Mouse (Mus musculus) left cerebral cortex, postnatal 25 days (tissue): ENCODE data around the gene Arhgef19. TPM values are rescaled to one million over a fixed set of nuclear protein-coding genes. Genes with fewer than 3 reads are reported as not detected.

ENCODE experiments used
- DNase-seq, 2 experiments: peaks; one replicate each; pipeline ENCODE4 v3.0.0; 2022; ENCODE audit warnings: low spot score in 2 of 2, mixed read lengths in 1 of 2
- intact Hi-C: fragments of 180-260 bp; cut with DNase I; formaldehyde crosslinking; loops from one replicate; pipeline ENCODE4 v1.15.1; 2025
- total RNA-seq, 2 experiments: library from RNA; stranded (reverse); gene quantifications; 2 replicates each; pipeline ENCODE4 v1.2.3; 2021

Arhgef19 gene
- total RNA-seq, 2 experiments from 2014 or later = 15.1 to 16.3 TPM

DNA sequence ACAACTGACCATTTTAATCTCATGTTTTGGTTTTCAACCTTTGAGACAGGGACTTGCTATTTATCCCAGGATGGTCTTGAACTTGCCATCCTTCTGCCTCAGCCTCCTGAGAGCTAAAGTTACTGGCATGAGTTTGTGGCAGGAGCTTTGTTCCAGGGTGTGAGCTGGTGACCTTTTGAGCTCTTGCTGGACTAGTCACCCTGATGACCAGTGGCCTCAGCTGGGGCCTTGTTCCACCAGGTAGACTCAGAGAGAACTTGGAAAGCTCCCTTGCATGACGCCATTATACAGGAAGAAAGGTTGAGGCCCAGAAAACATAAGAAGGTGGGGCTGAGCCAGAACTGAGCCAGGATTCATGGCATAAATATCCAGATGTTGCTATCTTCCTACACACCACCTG lies 41.2 kb downstream of the Arhgef19 start:
- intact Hi-C loops = no loop called here
- no peak for DNase-seq

DNA sequence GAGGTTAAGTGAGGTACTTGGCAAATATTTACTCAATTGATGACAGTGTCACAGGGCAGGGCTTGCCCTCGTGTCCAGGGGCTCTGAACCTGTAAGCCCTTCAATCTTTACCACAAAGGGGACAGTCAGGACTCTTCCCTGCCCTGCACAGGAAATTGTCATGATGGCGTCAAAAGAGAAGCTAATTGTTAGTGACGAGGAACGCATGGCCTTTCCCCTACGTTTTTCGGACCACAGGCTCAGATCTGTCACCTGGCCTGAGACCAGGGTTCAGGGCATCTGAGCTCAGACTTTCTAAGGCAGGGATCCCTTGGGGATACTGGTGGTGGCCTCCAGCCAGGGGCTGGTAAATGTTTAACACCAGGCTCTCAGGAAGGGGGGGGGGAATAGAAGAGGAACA lies 41.9 kb downstream of the Arhgef19 start:
- intact Hi-C loops = no loop called here
- DNase-seq = no peak

GRCm38 (mm10) chr4:141281578-141281977 lies 42.3 kb downstream of the Arhgef19 start:
- DNase-seq = no peak
- intact Hi-C loops = no loop called here

GRCm38 (mm10) chr4:141282087-141282486 lies 42.8 kb downstream of the Arhgef19 start:
- intact Hi-C loops = no loop called here
- no peak for DNase-seq

DNA sequence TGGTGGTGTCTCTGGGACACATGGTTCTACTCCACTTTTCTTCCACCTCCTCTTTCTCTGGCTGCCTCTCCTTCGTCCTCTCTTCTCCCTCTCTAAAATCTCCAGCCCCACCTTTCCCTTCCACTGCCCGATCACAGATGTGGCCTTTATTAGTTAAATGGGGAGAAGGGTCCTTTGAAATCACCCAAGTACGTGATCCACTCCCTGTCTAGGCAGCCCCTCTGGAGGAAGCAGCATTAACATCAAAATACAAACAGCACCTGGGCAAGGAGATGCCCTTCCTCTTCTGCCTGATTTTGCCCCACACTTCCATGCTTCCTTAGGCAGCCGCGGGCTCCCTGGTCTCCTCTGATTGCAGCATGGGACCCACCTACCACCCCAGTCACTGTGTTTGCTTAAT lies 43.3 kb downstream of the Arhgef19 start:
- intact Hi-C loops = no loop called here
- no peak for DNase-seq

GRCm38 (mm10) chr4:141283176-141283878 lies 44.0 kb downstream of the Arhgef19 start:
- no peak for DNase-seq
- intact Hi-C loops = no loop called here

DNA sequence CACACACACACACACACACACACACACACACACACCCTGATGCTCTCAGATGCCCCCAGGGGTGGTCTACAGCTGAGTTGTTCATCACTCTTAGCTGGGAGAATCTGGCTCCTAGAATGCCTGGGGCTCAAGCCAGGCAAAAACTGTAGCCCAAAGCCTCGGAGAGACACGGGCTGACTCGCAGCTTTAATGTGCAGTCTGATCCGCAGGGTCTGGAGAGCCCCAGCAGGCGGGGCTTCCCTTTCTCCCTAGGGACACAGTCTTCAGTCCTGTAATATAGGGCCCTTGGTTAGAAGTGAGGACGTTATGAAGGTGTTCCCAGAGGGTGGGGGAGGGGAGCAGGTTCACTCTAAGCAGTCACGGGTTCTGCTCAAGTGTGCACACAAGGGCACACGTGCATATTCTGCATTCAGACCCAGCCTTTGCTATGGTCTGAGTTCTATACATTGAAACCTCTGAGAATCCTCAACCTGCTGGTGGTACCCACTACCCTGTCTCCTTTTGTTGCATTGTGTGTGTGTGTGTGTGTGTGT lies 44.6 kb downstream of the Arhgef19 start:
- intact Hi-C loops = no loop called here
- DNase-seq = no peak

DNA sequence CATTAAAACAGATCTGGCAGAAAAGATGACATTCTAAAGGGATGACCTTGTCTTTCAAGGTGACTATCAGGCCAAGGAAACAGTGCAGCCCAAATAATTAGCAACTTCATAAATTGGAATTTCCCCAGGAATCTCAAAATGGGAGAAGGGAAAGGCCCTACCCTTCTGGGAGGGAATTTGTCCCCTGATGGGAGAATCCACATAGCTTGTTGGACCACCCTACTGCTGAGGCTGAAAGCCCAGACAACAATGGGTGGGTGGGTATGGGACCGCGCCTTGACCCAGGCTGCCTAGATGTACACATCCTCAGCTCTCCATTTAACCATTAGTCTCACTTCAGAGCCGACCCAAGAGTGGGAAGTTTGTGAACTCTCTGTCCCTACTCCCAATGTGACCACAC lies 45.2 kb downstream of the Arhgef19 start:
- DNase-seq = no peak
- intact Hi-C loops = no loop called here

- DNase-seq = no peak
- intact Hi-C loops = no loop called here
These were observed 45.8 kb downstream of the Arhgef19 start for GRCm38 (mm10) chr4:141285128-141285527.

- no peak for DNase-seq
- intact Hi-C loops = no loop called here
These were observed 47.7 kb downstream of the Arhgef19 start for GRCm38 (mm10) chr4:141286860-141287517.

- intact Hi-C loops = no loop called here
- no peak for DNase-seq
These were observed 48.3 kb downstream of the Arhgef19 start for GRCm38 (mm10) chr4:141287518-141288004.

DNA sequence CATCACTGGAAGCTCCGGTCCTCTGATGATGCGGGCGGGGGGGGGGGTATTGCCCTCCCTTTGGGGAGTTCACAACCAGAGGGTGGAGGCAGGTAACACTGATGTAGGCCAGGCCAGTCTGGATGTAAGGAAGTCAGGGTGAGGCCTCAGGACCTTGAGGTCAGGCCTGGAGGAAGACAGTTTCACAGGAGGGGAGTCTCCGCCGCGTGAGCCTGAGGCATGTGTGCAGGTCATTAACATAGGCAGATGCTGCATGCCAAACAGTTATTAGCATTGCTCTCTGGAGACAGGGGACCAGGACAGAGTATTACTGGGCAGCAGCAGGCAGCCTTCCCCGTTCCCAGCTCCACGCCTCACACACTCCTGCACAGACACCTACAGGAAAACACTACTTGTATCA lies 48.9 kb downstream of the Arhgef19 start:
- no peak for DNase-seq
- intact Hi-C loops = no loop called here

DNA sequence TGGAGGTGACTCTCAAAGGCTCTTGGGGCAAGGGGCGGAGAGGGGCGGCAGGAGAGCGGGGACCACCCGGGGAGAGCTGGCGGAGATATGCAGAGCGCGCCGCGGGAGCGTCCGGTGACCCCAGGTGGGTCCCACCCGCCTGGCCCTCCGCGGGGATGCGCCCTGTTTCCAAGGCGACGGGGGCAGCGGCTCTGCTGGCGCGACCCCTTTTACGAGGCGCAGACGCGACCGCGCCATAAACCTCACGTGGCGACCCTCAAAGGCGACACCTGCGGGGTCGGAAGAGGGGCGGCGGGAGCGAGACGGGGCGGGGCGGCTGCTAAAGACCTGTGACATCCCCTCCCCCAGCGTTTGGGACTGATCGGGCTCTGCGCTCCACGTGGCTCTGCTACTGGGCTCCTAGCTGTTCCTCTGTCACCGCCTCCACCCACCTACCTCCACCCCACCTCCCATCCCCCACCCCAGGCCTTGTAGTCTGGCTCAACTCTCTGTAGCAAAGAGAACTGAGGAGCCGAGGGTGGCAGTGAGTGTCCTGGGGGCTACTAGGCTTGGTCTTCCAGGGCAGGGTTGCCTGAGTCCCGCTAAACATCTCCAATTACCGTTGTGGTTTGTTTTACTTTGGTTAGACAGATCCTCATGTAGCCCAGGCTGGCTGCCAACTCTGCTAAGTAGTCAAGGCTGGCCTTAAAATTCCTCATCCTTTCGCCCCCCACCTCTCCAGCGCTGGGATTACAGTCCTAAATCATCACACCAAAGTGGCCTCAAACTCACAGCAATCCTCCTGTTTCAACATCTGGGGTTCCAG lies 52.5 kb downstream of the Arhgef19 start:
- intact Hi-C loops = no loop called here

GRCm38 (mm10) chr4:141295774-141296186 lies 56.5 kb downstream of the Arhgef19 start:
- intact Hi-C loops = no loop called here
- DNase-seq = no peak

More for the DNA sequence above, 52.5 kb downstream of the Arhgef19 start:
- DNase-seq = no peak

DNA sequence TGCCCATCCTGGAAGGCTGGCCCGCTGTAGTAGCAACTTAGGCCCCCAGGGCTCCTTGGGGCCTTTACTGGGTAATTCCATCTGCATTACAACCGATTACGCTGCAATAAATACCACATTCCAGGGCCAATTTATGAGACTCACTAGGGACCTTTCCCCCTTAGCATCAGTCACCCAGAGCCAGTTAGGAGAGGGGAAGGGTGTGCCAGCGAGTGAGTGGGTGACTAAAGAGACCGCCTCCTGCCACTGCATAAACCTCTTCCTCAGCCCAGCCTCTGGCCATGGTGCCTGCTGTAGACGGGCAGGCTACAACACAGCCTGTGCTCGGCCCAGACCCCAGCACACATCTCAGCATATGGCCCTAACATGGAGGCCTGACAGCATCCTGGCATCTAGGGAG lies 58.6 kb downstream of the Arhgef19 start:
- no peak for DNase-seq
- intact Hi-C loops = no loop called here

GRCm38 (mm10) chr4:141299356-141299755 lies 60.1 kb downstream of the Arhgef19 start:
- DNase-seq = no peak
- intact Hi-C loops = no loop called here

DNA sequence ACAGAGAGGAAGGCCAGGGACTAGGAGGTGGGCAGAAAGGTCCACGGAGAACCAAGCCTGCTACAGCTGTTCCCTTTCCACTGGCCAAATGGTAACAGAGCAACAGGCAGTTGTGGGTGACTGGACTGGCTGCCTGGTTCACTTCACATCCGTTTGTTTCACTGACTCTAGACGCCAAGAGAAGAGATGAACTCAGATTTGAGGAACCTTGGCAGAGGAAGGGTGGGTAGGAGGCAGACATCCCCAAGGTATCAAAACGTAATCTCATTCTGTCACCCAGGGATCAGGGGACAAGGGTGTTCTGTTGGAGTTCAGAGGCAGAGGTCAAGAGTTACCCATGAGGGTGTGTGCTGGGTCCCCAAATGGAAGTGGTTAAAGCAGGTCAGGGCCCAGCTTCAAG lies 60.9 kb downstream of the Arhgef19 start:
- intact Hi-C loops = no loop called here
- no peak for DNase-seq

GRCm38 (mm10) chr4:141301116-141301553 lies 61.8 kb downstream of the Arhgef19 start, which contains the start of gene Epha2:
Gene Epha2 (plus strand): TSS chr4:141301240.
- intact Hi-C loops = no loop called here
- DNase-seq = peak; percentile 70 to 76

DNA sequence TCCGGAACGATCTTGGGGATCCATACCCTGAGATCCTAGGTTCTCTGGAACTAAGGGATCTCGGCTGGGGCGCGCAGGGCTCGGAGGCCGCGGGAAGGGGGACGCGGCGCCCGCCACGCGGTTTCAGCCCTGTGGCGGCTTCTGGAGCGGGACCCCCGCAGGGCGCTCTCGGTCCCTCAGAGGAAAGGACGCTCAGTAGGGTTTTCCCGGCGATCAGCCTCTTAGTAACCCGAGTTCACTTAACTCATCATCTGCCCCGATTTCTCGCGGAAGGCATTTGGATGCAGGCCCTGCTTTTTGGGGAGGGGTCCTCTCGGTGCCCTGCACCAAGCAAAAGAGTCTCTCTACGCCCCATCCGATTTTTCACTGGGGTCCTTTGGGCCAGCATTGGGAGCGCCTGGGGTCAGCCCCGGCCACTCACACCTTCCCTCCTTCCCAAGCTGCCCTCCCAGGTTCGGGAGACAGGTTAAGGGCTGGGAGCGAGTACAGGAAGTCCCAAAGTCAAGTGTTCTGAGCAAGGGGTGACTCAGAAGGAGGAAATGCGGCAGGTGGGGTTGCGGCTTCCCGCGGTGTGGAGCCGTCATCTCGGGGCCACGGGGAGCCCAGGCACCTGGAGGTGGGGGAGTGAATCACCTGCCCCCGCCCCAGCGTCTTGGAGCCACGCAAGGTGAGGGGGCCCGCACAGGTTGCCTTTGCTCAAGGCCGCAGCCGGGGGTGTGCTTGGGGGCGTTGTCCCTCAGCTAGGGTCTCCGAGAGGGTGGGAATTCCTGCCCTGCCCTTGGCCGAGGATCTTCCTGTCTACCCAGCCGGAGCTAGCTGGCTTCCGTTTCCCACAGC lies 62.5 kb downstream of the Arhgef19 start:
- intact Hi-C loops = no loop called here
- no peak for DNase-seq
